Mouse (Mus musculus): ENCODE measurements around the gene Diaph2.
"Not testable (repeated sequence)": the region's sequence is repeated elsewhere in the genome, so short reads cannot be mapped to it uniquely, and the experiment has no call there.

The Diaph2 gene

DNA sequence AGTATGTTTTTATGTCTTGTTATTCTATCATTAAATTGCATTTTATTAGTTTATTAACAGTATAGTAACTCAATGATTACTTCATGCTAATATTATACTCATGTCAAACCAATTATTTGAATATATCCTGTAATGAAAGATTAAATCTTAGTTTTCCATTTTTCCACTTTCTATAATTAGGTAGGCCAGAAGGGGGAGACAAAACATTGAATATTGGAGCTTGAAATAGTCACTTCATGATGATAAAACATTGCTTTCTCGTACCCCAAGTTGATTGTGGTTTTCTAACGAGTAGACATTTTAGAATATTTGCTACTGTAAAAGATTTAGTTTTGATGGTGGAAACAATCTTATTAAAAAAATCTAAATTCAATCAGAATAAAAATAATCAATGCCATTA is 82.4 kb downstream of the Diaph2 start:
- no peak for DNase-seq (ENCODE audit: low read depth, low spot score)

DNA sequence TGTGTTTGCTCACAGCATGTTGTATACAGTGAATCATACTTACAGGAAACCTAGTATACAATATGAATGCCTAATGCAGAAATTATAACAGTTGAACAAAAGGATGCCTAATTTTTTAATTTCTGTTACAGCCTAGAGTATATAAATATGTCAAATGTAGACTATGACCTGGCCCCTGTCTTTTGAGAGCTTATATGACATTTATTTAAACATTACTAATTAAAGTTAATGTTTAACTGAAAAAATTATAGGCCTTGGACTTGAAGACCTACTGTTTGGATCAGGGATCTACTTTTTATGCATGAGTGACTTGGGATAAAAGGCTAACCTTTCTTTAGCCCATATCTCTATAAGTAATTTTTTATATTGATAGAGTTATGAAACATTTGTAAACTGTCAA is 84.3 kb downstream of the Diaph2 start:
- no peak for DNase-seq (ENCODE audit: low read depth, low spot score)

DNA sequence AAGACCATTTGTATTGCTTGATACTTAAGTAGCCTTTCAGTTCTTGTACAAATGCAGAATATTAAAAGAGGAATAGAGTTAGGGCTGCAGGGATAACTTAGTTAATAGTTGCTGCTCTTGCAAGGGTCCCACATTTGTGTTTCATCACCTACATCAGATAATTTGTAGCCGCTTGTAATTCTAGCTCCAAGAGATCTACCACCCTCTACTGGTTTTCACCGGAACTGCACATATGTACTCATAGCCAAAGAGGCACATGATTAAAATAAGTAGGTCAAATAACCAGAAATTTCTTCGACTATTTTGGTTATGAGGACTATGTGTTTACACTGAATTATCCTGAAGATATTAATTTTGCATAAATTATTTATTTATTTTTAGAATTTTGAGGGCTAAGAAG is 134.9 kb downstream of the Diaph2 start:
- peak; percentile 38 for DNase-seq (ENCODE audit: low read depth, low spot score)

DNA sequence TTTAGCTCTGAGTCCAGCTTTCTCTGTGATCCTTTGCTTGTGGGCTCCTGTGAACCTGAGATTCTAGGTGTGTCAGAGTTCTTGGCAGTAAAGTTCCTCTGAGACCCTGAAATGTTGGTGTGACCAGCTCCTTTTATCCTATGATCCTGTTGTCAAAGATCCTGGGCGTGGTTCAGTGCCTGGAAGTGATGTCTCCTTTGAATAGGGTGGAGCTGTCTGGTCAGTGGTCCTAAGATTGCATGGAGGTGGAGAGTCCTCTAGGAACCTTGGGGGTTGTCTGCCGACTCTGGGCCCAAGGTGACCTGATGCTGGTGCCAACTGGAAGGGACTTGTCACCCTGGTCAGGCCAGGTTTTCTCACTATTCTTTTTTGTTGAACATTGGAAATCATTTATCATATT is 176.3 kb downstream of the Diaph2 start:
- DNase-seq (ENCODE audit: low read depth, low spot score): peak; percentile 59

DNA sequence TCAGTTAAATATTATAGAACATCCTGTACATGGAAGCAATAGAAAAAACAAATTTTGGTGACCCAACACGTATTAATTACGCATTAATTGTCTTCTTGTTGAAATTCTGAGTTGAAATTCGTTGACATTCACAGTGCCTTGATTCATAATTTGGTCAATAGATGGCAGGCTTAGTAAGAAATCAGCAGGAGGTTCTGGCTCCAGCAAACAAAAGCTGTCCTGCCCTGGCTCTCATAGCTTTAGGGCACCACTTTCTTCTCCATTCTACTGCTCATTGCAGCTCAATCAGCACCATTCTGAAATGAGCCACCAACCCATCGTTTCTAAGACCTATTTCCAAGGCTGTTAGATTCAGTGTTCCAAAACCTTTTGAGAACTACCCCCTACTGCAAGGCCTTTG is 225.3 kb downstream of the Diaph2 start:
- peak; percentile 1 for DNase-seq (ENCODE audit: low read depth, low spot score)

DNA sequence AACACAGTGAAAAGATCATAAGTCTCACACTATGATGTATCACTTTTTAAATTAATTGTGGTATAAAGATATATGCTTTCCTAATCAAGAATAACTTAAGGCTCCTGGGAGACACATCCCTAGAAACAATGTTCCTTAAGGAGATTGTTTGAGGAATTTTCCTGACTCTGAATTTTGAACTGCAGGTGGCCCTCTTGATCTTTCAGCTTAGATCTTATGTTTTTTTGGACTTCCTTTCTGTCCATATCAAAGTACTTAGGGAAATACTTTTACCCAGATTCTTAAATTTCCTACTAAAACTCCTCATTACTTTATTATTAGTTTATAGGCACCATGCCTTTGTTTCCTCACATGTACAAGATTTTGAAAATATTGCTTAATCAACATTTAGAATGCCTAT is 258.7 kb downstream of the Diaph2 start:
- DNase-seq (ENCODE audit: low read depth, low spot score): no peak

DNA sequence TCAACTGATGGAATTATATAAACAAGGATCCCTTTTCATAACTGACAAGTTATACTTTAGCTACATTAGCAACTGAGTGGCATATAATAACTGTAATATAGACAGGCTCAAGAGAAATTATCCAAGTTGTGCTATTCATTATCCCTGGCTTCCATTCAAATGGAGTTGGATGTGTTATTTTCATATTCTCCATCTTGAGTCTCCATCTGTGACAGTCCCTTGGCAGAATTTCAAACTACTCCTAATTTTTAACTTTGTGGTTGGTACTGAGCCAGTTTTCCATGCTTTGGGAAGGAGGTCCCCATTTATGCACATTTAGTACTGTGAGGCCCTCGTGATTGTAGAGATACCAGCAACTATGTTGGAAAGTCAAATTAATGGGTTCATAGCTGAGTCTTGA is 270.2 kb downstream of the Diaph2 start:
- DNase-seq (ENCODE audit: low read depth, low spot score): no peak

DNA sequence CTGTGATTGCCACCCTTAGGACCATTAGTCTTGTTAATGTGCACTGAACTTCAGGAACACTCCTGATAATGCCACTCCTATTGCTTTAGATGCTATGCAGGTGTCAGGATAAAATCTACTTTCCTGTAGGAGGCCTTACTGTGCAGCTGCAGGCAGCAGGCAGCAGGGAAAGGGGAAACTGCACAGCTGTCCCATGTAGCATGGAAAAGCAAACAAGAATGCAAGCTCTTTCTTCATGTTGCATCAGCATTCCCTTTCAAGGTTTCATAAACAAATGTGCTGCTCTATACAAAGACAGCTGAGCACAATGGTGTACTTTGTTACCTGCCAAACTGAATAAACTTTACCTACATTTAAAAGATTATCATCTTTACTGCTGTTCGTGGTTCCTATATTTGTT is 295.0 kb downstream of the Diaph2 start:
- DNase-seq (ENCODE audit: low read depth, low spot score): no peak

DNA sequence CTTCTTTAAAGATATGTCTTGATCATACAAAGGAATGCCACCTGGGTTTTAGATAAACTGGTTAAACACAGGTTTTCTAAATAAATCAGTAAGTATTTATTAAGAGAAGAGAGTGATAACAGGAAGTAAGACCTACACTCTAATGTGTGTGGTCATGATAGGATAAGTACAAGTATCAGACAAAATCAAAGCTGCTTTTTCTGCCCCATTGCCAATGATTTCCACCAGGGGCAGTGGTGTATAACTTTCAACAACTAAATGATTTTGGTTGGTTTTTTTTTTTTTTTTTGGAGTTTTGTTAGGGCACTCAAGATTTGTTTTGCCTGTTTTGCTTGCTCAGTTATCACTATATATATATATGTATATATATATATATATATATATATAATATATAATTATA is 399.7 kb downstream of the Diaph2 start:
- no peak for DNase-seq (ENCODE audit: low read depth, low spot score)

DNA sequence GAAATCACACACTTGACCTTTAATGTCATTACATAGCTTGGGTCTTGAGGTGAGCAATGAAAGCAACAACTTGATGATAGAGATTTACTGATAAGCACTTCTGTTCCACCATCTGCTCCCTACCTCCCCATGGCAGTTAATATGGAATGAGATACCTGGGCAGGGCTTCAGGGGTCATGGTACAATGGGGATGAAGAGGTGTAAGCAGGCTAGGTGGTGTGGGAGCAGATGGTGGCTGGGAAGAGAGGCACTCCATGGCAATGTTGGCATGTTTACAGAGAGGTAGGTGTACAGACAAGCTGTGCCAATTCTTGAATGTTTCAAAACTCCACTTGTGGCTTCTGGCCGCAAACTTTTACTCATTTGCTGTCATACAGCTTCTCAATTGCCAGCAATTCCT is 402.6 kb downstream of the Diaph2 start:
- no peak for DNase-seq (ENCODE audit: low read depth, low spot score)

DNA sequence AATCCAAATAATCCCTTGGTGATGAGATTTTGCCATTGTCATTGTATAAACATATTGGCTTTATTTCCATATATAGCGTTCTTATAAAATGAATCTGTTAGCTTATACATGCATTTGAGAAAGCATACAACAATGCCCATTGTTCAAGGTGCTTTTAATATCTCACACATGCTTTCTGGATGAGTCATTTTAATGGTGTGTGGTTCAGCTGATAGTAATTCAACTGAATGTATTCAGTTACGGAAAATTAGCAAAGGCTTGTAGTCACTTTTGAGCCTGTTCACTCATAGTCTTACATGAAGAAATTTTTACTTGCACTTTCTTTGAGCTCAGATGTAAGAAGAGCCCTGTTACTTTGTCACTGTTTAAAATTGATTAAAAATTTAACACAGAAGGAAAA is 423.6 kb downstream of the Diaph2 start:
- no peak for DNase-seq (ENCODE audit: low read depth, low spot score)

DNA sequence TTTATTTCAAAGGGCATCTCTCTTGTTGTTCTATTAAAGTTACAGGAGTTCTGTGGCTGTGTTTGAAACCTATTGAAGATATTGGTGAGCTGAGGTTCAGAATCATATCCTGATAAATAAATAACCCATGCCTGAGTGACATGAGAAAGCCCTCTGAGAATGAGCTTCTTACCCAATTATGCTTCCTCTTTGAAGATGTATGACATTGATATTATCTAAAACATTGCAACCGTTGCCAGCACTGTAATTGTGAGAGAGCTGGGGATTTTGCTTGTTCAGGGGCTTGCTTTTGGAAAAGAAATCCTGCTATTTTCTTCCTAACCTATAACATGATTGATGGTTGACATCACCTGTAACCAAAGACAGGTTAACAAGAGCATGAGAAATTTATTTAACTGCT is 438.3 kb downstream of the Diaph2 start:
- no peak for DNase-seq (ENCODE audit: low read depth, low spot score)

DNA sequence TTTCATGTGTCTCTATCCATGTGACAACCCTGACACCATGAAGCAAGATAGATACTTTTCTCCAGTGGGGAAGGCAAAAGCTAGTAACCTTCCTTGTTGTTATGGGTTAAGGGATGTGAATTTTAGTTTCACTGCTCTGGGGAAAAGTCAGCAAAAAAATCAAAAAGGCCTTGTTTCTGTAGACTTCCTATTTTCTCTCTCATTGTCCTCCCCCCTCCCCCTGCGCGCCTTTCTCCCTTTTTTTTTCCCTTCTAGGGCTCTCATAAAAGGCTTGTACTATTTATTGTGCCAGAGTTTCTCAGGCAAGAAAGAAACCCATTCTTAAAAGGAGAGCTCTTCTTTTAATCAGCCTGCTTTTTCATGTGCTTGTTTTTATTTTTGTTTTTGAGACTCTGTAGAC is 438.9 kb downstream of the Diaph2 start:
- no peak for DNase-seq (ENCODE audit: low read depth, low spot score)

DNA sequence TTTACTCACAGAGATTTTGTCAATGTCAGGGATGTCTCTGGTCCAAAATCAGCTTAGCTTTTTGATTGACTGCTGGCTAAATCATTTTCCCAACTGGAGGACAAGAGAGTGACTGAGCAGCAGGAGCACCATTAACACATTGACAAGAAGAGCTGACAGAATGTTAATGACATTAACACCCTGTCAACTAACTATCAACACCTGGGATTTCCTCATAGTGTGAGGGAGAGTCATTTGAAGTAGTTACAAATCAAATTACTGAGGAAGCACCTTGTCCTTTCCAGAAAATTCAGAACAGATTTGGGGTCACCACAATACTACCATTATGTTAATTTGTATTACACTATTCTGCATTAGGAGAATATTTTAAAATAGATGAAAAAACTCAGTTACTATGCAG is 439.7 kb downstream of the Diaph2 start:
- DNase-seq (ENCODE audit: low read depth, low spot score): no peak

DNA sequence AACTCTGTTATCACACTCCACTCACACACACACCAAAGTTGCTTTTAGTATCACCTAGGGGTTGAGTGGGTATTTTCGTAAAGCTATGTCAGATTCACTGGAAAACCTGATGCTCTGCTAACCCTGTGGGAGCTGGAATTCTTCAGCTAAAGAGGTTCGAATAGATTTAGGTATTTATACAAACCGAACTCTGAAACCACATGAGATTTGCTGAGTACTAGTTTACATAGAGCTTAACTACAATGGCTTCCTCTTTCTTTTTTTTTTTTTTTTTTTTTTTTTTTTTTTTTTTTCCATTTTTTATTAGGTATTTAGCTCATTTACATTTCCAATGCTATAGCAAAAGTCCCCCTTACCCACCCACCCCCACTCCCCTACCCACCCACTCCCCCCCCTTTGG is 447.9 kb downstream of the Diaph2 start:
- DNase-seq (ENCODE audit: low read depth, low spot score): not testable (repeated sequence)

DNA sequence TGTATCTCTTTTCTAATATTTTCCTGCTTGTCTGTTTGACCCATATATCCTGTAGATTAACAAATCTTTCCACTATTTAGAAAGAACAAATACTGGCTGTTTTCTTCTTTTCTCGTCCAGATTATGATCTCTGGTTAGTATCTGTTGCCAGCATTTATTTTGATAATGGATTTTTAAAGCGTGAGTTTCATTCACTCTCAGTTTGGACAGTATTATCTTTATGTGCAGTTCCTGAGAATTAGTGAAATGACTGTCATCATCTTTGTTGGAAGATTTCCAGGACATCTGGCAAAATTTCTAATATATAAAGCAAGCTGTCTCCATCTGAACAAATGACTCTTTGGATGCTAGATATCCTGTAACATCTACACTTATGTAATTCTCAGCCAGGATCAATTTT is 455.7 kb downstream of the Diaph2 start:
- no peak for DNase-seq (ENCODE audit: low read depth, low spot score)

DNA sequence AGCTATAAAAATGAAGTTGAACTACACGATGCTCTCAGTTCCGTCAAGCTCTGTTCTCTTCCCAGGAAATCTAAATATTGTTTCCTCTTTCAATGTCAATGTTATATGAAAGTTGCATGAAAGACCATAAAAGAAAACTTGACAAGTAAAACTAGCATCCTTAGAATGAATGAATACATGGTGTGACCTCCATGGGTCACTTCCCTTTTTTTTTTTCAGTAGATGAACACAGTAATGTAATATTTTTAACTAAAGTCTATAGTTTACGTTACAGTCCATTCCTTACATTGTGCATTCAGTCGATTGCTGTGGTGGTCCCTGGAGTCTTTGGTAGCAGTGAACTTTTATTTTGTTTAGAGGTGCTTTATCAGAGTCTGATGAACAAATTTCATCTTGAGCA is 462.7 kb downstream of the Diaph2 start:
- no peak for DNase-seq (ENCODE audit: low read depth, low spot score)

DNA sequence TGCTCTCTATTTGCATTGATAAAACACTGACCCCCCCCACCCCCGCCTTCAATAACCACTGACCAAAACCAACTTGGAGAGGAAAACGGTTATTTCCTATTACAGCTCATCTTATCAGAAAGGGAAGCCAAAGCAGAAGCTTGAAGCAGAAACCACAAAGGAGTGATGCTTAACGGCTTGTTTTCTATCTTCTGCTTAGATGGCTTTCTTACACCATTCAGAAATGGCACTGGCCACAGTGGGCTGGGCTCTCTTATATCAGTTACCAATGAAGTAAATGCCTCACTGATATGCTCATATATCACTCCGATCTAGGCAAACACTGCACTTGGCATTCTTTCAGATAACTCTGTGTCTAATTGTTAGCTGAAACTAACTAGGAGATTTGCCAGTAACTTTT is 463.2 kb downstream of the Diaph2 start:
- DNase-seq (ENCODE audit: low read depth, low spot score): no peak

DNA sequence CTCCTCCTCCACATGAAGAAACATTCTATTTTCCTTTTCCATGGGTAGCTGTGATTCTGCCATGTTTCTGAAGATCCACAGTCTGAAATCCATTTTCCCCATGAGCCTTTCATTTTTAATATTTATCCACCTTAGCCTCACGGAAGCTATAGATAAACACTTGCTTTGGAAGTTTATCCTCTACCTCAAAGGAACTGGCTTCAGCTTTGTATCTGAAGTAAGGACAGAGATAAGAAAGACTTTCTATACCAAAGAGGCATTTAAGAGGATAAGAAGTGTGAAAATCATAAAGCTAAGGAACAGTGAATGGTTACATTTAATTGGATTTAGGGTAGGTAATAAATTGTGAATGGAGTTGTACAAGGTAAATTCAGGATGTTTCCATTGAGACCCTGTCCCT is 480.5 kb downstream of the Diaph2 start:
- no peak for DNase-seq (ENCODE audit: low read depth, low spot score)

DNA sequence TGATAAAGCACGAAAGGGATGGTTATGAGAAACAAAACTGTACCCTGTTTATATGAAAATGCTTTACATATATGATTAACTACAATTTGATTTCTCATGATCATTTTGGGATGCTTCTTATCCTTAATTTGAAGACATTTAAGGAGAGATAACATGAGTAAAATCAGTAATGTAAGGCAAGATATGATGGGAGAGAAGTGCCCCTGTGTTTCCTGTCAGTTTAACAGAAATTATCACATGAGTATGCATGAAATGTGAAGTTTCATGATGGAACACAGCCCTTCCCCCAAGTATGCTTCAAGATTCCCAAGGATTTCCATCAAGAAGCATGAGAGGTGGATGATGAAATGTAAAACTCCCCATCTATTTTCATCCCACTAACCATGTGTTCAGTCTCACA is 485.6 kb downstream of the Diaph2 start:
- no peak for DNase-seq (ENCODE audit: low read depth, low spot score)

DNA sequence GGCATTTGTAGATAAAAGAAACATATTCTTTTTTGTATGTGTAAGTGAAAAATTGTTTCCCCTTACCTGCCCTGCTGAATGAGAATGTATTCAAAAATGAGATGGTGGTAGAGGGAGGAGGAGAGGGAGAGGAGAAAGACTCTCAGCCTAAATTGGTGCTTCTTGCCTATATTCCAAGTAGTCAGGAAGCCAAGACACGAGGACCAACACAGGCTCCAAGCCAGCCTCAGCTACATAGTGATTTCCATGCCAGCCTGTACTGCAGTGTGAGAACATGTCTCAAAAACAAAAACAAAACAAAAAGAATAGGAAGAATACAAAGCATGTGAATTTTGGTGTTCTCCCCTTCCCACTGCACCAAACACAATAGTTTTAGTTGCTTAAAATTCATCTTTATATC is 497.1 kb downstream of the Diaph2 start:
- DNase-seq (ENCODE audit: low read depth, low spot score): no peak

DNA sequence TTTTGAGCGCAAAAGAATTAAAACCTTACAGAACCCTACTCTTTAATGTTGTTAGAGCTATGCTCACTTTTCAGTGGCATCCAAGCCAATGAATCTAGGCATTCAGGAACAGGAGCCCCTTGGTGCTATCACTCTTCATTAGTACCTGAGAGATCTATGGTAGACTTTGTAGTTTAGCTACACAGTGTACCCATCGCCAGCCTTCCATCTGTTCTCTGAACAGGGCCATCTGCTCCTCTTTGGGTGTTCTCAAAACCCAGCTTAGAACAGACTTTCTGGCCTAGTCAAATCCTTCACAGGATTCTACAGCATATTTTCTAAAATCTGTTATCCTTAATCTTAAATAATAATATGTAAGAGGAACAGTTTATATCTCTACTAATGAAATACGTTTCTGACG is 504.1 kb downstream of the Diaph2 start:
- no peak for DNase-seq (ENCODE audit: low read depth, low spot score)

DNA sequence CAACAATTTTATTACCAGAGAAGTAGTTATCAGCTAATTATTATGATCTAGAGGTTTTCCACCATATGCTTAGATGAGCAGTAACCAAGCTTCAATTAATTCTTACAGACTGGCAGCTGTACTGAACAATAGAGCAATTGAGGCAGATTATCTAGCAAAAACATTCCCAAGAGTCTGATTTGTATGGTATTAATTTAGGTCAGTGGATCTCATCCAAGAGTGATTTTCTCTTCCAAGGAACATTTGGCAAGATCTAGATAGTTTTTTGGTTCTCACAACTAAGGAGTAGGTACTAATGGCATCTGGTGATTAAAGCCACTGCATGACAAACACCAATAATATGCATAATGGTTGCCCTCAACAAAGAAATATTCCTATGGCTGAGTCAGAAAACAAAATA is 516.2 kb downstream of the Diaph2 start:
- DNase-seq (ENCODE audit: low read depth, low spot score): no peak

DNA sequence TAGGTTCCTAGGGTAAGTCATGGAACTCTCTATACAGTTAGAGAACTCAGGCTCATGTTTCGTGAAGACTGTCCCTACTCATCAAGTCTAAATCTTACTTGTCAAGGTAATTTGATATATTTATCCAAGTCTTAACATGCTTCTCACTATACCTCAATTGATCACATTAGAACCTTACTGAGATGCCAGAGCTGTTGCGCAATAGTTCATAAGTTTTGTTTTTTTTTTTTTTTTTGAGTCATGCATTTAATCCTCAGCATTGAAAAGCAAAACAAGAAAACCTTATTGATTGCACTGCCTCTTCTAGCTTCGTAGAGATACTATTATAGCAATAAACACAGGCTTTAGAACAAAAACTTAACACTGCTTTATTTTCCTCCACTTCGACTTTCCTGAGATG is 529.6 kb downstream of the Diaph2 start:
- DNase-seq (ENCODE audit: low read depth, low spot score): no peak

DNA sequence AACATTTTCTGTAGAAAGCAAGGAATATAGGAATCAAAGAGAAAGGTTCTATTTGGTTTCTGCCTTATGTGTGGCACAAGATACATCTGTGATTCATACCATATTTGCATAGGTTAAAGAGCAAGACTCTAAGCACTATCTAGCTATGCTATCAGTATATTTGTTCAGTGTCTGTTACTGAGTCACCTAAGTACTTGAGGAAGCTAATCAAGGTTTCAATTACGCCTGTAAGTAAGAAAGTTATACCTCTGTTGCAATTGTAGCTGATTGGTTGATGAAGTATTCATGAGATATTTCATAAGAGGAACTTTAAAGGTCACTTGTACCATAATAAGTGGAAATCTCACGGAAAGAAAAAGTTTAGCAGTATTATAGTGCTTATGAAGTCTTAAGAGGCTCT is 531.9 kb downstream of the Diaph2 start:
- DNase-seq (ENCODE audit: low read depth, low spot score): no peak
